ENCODE assay signal across 8 mouse cellular contexts in genomic region chr5:30886731-30887130, GRCm38 (mm10). TPM values are rescaled to one million over a fixed set of nuclear protein-coding genes. Genes with fewer than 3 reads are reported as not detected.
DNase-seq lines count a peak whose midpoint lies in the region; ATAC-seq lines count a peak whose summit lies in the region.

No protein-coding gene starts in this region.

- H3K9ac ChIP-seq in liver, embryonic 11.5 days (ENCODE audit: low read depth, low read length), result peak overlapping the region; percentile 81
- H3K9ac ChIP-seq in embryonic facial prominence, embryonic 14.5 days (ENCODE audit: low read depth, low read length), result peak overlapping the region; percentile 82
- peak overlapping the region; percentile 47 for H3K9ac ChIP-seq in intestine, embryonic 15.5 days

- no peaks in the 10 kb centered on the region for H3K9me3 ChIP-seq in liver, embryonic 11.5 days (ENCODE audit: control insufficient read depth, low read length)
- no peaks in the 10 kb centered on the region for H3K9me3 ChIP-seq in embryonic facial prominence, embryonic 14.5 days (ENCODE audit: control insufficient read depth, low read length)
- H3K9me3 ChIP-seq in intestine, embryonic 15.5 days, result no peaks in the 10 kb centered on the region

- H3K36me3 ChIP-seq in liver, embryonic 11.5 days (ENCODE audit: control insufficient read depth, insufficient read depth, low read length), result peaks cover 5% of the 10 kb centered on the region
- H3K36me3 ChIP-seq in embryonic facial prominence, embryonic 14.5 days (ENCODE audit: control insufficient read depth, insufficient read depth, low read length), result peaks cover 10% of the 10 kb centered on the region
- peaks cover 3% of the 10 kb centered on the region; the same call in 1 of the 2 replicates for H3K36me3 ChIP-seq in intestine, embryonic 15.5 days

- DNase-seq in liver, embryonic 11.5 days (ENCODE audit: low spot score), result no peak
- DNase-seq in liver, result no peak
- no peak for DNase-seq in embryonic facial prominence, embryonic 14.5 days (ENCODE audit: low spot score)
- DNase-seq in naive thymus-derived CD4-positive, alpha-beta T cell, adult 2 months (ENCODE audit: low read depth), result peak; percentile 32
- no peak for DNase-seq in right cerebral cortex, postnatal 14 days
- DNase-seq in thymus, postnatal 36 days, result no peak

- H3K27me3 ChIP-seq in liver, embryonic 11.5 days (replicated peaks; ENCODE audit: control insufficient read depth, insufficient read depth, low read length), result no peaks in the 10 kb centered on the region
- no peaks in the 10 kb centered on the region for H3K27me3 ChIP-seq in embryonic facial prominence, embryonic 14.5 days (replicated peaks; ENCODE audit: control insufficient read depth, insufficient read depth, low read length)
- H3K27me3 ChIP-seq in intestine, embryonic 15.5 days (replicated peaks), result no peaks in the 10 kb centered on the region

- peak overlapping the region; percentile 90 for H3K4me2 ChIP-seq in liver, embryonic 11.5 days
- peak overlapping the region; percentile 79 for H3K4me2 ChIP-seq in embryonic facial prominence, embryonic 14.5 days (ENCODE audit: low read depth, low read length)
- peak overlapping the region; percentile 82 for H3K4me2 ChIP-seq in intestine, embryonic 15.5 days (replicated peaks)

- H3K4me3 ChIP-seq in liver, embryonic 11.5 days (ENCODE audit: low read depth, low read length), result peak overlapping the region; percentile 73
- H3K4me3 ChIP-seq in embryonic facial prominence, embryonic 14.5 days (ENCODE audit: low read depth, low read length), result peak overlapping the region; percentile 66
- peak overlapping the region; percentile 66 for H3K4me3 ChIP-seq in intestine, embryonic 15.5 days (replicated peaks)

- H3K4me1 ChIP-seq in liver, embryonic 11.5 days (replicated peaks; ENCODE audit: control insufficient read depth, insufficient read depth, low read length), result peaks cover 17% of the 10 kb centered on the region
- H3K4me1 ChIP-seq in embryonic facial prominence, embryonic 14.5 days (ENCODE audit: control insufficient read depth, insufficient read depth, low read length), result peaks cover 12% of the 10 kb centered on the region
- peaks cover 14% of the 10 kb centered on the region for H3K4me1 ChIP-seq in intestine, embryonic 15.5 days (replicated peaks)

- 39% methylated on average over 5 of the region's 5 CpGs for WGBS in liver, embryonic 11.5 days
- 30% methylated on average over 5 of the region's 5 CpGs for WGBS in embryonic facial prominence, embryonic 14.5 days
- WGBS in intestine, embryonic 15.5 days, result 30% methylated on average over 5 of the region's 5 CpGs

- H3K27ac ChIP-seq in liver, embryonic 11.5 days (ENCODE audit: low read depth, low read length), result peak overlapping the region; percentile 95
- peak overlapping the region; percentile 97 for H3K27ac ChIP-seq in embryonic facial prominence, embryonic 14.5 days (replicated peaks; ENCODE audit: low read depth, low read length)
- H3K27ac ChIP-seq in intestine, embryonic 15.5 days, result peak overlapping the region; percentile 95

- ATAC-seq in liver, embryonic 11.5 days (replicated peaks; ENCODE audit: low FRiP score), result no peak
- no peak for ATAC-seq in embryonic facial prominence, embryonic 14.5 days (ENCODE audit: low read depth)
- ATAC-seq in intestine, embryonic 15.5 days, result no peak
- no peak for ATAC-seq in inflammation-experienced regulatory T-cells, adult 6 months

RNA-seq across cellular contexts. Expression of gene Agbl5, which starts 1.8 kb away (rescaled TPM):
- 12.4 and 14.4 TPM in 2 replicates for polyA plus RNA-seq in liver, embryonic 11.5 days (2014; fragmentation: Nextera tagmentation; extraction: Ambion mirVana)
- polyA plus RNA-seq in embryonic facial prominence, embryonic 14.5 days (2014; fragmentation: Nextera tagmentation; extraction: Ambion mirVana), result 17.4 and 22.4 TPM in 2 replicates
- 13.9 and 16.4 TPM in 2 replicates for polyA plus RNA-seq in intestine, embryonic 15.5 days (2015; fragmentation: Nextera tagmentation; extraction: Ambion mirVana)
- 1 to 10 TPM; 2.7 to 7.0 (median 5.2) TPM for polyA plus RNA-seq in inflammation-experienced regulatory T-cells, adult 6 months (2017; shearing (Covaris generic))

RNA-seq across cellular contexts. Expression of gene Tmem214, which starts 18.9 kb away (rescaled TPM):
- polyA plus RNA-seq in liver, embryonic 11.5 days (2014; fragmentation: Nextera tagmentation; extraction: Ambion mirVana), result 66.5 and 67.2 TPM in 2 replicates
- 77.1 and 77.2 TPM in 2 replicates for polyA plus RNA-seq in embryonic facial prominence, embryonic 14.5 days (2014; fragmentation: Nextera tagmentation; extraction: Ambion mirVana)
- 72.3 and 76.3 TPM in 2 replicates for polyA plus RNA-seq in intestine, embryonic 15.5 days (2015; fragmentation: Nextera tagmentation; extraction: Ambion mirVana)
- polyA plus RNA-seq in inflammation-experienced regulatory T-cells, adult 6 months (2017; shearing (Covaris generic)), result 10 to 100 TPM; 23.3 to 26.9 (median 25.2) TPM

RNA-seq across cellular contexts. Expression of gene Ost4, which starts 20.9 kb away (rescaled TPM):
- polyA plus RNA-seq in liver, embryonic 11.5 days (2014; fragmentation: Nextera tagmentation; extraction: Ambion mirVana), result 467 and 501 TPM in 2 replicates
- 507 and 572 TPM in 2 replicates for polyA plus RNA-seq in embryonic facial prominence, embryonic 14.5 days (2014; fragmentation: Nextera tagmentation; extraction: Ambion mirVana)
- 449 and 476 TPM in 2 replicates for polyA plus RNA-seq in intestine, embryonic 15.5 days (2015; fragmentation: Nextera tagmentation; extraction: Ambion mirVana)
- polyA plus RNA-seq in inflammation-experienced regulatory T-cells, adult 6 months (2017; shearing (Covaris generic)), result 100 to 1,000 TPM; 283 to 295 (median 294) TPM

RNA-seq across cellular contexts. Expression of gene Emilin1, which starts 26.5 kb away (rescaled TPM):
- polyA plus RNA-seq in liver, embryonic 11.5 days (2014; fragmentation: Nextera tagmentation; extraction: Ambion mirVana), result 89.5 and 95.1 TPM in 2 replicates
- polyA plus RNA-seq in embryonic facial prominence, embryonic 14.5 days (2014; fragmentation: Nextera tagmentation; extraction: Ambion mirVana), result 200 and 225 TPM in 2 replicates
- 183 and 190 TPM in 2 replicates for polyA plus RNA-seq in intestine, embryonic 15.5 days (2015; fragmentation: Nextera tagmentation; extraction: Ambion mirVana)
- under 1 TPM in 1 of 3 experiments, not detected in 2; 0.84 TPM for polyA plus RNA-seq in inflammation-experienced regulatory T-cells, adult 6 months (2017; shearing (Covaris generic))

RNA-seq across cellular contexts. Expression of gene Khk, which starts 34.5 kb away (rescaled TPM):
- 58.6 and 60.2 TPM in 2 replicates for polyA plus RNA-seq in liver, embryonic 11.5 days (2014; fragmentation: Nextera tagmentation; extraction: Ambion mirVana)
- 22.1 and 24.7 TPM in 2 replicates for polyA plus RNA-seq in embryonic facial prominence, embryonic 14.5 days (2014; fragmentation: Nextera tagmentation; extraction: Ambion mirVana)
- 23.3 and 26.9 TPM in 2 replicates for polyA plus RNA-seq in intestine, embryonic 15.5 days (2015; fragmentation: Nextera tagmentation; extraction: Ambion mirVana)
- 10 to 100 TPM; 10.8 to 26.3 (median 24.3) TPM for polyA plus RNA-seq in inflammation-experienced regulatory T-cells, adult 6 months (2017; shearing (Covaris generic))
